In the genomic region with DNA sequence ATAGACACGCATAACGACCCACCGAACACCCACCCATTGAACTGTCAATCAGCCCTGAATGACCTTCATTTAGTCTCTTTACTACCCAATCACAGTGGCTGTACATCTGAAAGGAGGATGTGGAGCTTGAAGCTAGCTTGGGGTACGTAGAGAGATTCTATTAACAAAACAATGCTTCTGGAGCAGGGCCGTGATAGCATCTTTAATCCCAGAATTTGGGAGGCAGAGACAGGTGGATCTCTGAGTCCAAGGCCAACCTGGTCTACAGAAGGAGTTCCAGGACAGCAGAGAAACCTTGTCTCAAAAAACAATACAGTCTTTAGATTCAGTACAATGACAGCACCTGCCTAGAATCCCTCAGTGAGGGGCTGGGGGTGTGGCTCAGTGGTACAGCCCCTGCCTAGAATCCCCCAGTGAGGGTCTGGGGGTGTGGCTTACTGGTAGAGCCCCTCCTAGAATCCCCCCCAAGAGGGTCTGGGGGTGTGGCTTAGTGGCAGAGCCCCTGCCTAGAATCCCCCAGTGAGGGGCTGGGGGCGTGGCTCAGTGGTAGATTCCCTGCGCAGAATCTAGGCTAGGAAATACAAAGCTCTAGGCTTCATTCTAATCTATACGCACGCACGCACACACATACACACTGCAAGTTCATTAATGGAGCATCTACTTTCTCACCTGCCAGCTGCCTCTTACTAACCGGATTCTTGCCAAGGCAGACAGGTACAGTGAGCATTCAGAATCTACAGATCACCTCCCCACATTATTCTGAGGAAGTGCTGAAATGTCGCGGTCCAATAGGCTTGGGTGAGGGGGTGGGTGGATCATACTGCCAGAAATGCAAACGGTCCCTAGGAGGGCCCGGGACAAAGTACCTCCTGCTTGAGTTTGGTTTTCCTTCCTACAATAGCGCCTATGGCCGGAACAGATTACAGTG, we compare ENCODE assay signal across 8 mouse cellular contexts. TPM values are rescaled to one million over a fixed set of nuclear protein-coding genes. Genes with fewer than 3 reads are reported as not detected.
DNase-seq lines count a peak whose midpoint lies in the region; ATAC-seq and TF ChIP-seq lines count a peak whose summit lies in the region.

No protein-coding gene starts in this region.

- WGBS in lung, embryonic 15.5 days = 30% methylated on average over 17 of the region's 17 CpGs
- WGBS in intestine, embryonic 15.5 days = 38% methylated on average over 17 of the region's 17 CpGs
- WGBS in neural tube, embryonic 13.5 days = 27% methylated on average over 17 of the region's 17 CpGs

- peak overlapping the region; percentile 80 for H3K4me2 ChIP-seq in lung, embryonic 15.5 days
- peak overlapping the region; percentile 75 for H3K4me2 ChIP-seq in intestine, embryonic 15.5 days (replicated peaks)
- H3K4me2 ChIP-seq in neural tube, embryonic 13.5 days = peak overlapping the region; percentile 57

- ATAC-seq in lung, embryonic 15.5 days (ENCODE audit: borderline replicate concordance, extremely low read depth, low FRiP score, low TSS enrichment) = no peak
- peak; percentile 19 for ATAC-seq in intestine, embryonic 15.5 days
- ATAC-seq in neural tube, embryonic 13.5 days (ENCODE audit: low read depth) = peak; percentile 38
- no peak for ATAC-seq in monocyte, adult 5-6 weeks (replicated peaks; ENCODE audit: insufficient number of reproducible peaks, low FRiP score, low TSS enrichment, poor library complexity, severe bottlenecking)

- no peaks in the 10 kb centered on the region for H3K9me3 ChIP-seq in lung, embryonic 15.5 days
- H3K9me3 ChIP-seq in intestine, embryonic 15.5 days = no peaks in the 10 kb centered on the region
- H3K9me3 ChIP-seq in neural tube, embryonic 13.5 days = no peaks in the 10 kb centered on the region

- peak overlapping the region; percentile 45 for H3K4me3 ChIP-seq in lung, embryonic 15.5 days
- H3K4me3 ChIP-seq in cortical plate, adult 2 months (ENCODE audit: insufficient read depth, low read length) = 0 out of 2 replicates have a peak overlapping the region, but pooled peaks have one; percentile 13
- H3K4me3 ChIP-seq in intestine, embryonic 15.5 days (replicated peaks) = peak overlapping the region; percentile 38
- H3K4me3 ChIP-seq in neural tube, embryonic 13.5 days = peak overlapping the region; percentile 34

- DNase-seq in lung, postnatal 14 days = no peak
- no peak for DNase-seq in cerebellum, adult 8-10 months
- DNase-seq in spleen, postnatal 10 days (ENCODE audit: low spot score in 2 of 2) = no peak

- H3K27me3 ChIP-seq in lung, embryonic 15.5 days = peaks cover 17% of the 10 kb centered on the region
- H3K27me3 ChIP-seq in intestine, embryonic 15.5 days (replicated peaks) = peaks cover 11% of the 10 kb centered on the region; the same call in 1 of the 2 replicates
- H3K27me3 ChIP-seq in neural tube, embryonic 13.5 days = peaks cover 82% of the 10 kb centered on the region

- no peaks in the 10 kb centered on the region for H3K36me3 ChIP-seq in lung, embryonic 15.5 days
- no peaks in the 10 kb centered on the region; the same call in 1 of the 2 replicates for H3K36me3 ChIP-seq in intestine, embryonic 15.5 days
- H3K36me3 ChIP-seq in neural tube, embryonic 13.5 days = no peaks in the 10 kb centered on the region

- peaks cover 46% of the 10 kb centered on the region for H3K4me1 ChIP-seq in lung, embryonic 15.5 days
- peaks cover 1% of the 10 kb centered on the region; the same call in 1 of the 2 replicates for H3K4me1 ChIP-seq in cortical plate, adult 2 months (ENCODE audit: control insufficient read depth, insufficient read depth, low read length)
- peaks cover 50% of the 10 kb centered on the region for H3K4me1 ChIP-seq in intestine, embryonic 15.5 days (replicated peaks)
- H3K4me1 ChIP-seq in neural tube, embryonic 13.5 days (replicated peaks) = peaks cover 31% of the 10 kb centered on the region

- peak overlapping the region; percentile 92 for H3K27ac ChIP-seq in lung, embryonic 15.5 days
- no peak overlapping the region for H3K27ac ChIP-seq in cortical plate, adult 2 months (ENCODE audit: insufficient read depth, low read length)
- peak overlapping the region; percentile 78 for H3K27ac ChIP-seq in intestine, embryonic 15.5 days
- H3K27ac ChIP-seq in neural tube, embryonic 13.5 days (replicated peaks) = no peak overlapping the region

- no peak for TF ChIP-seq POLR2A in cortical plate, adult 2 months (IDR thresholded peaks at IDR 0.05; ENCODE audit: extremely low read depth, insufficient read depth, low read length)

- peak overlapping the region; percentile 47 for H3K9ac ChIP-seq in lung, embryonic 15.5 days
- peak overlapping the region; percentile 44 for H3K9ac ChIP-seq in intestine, embryonic 15.5 days
- H3K9ac ChIP-seq in neural tube, embryonic 13.5 days = peak overlapping the region; percentile 57

- no peak for TF ChIP-seq CTCF in cortical plate, adult 2 months (IDR thresholded peaks at IDR 0.05; ENCODE audit: extremely low read depth, insufficient read depth, low read length)

RNA-seq across cellular contexts. Expression of gene Bcl3, which starts 7.0 kb away (rescaled TPM):
- 4.3 and 4.7 TPM in 2 replicates for polyA plus RNA-seq in lung, embryonic 15.5 days (2015; fragmentation: Nextera tagmentation; extraction: Ambion mirVana)
- 0.42 and 0.53 TPM in 2 replicates for polyA plus RNA-seq in cortical plate, adult 2 months (2012; rRNA removed)
- polyA plus RNA-seq in intestine, embryonic 15.5 days (2015; fragmentation: Nextera tagmentation; extraction: Ambion mirVana) = 13.3 and 13.9 TPM in 2 replicates
- 0.32 and 1.8 TPM in 2 replicates for polyA plus RNA-seq in neural tube, embryonic 13.5 days (2015; fragmentation: Nextera tagmentation; extraction: Ambion mirVana)
- 13.7 to 16.6 TPM (median 13.9 TPM) in 3 replicates for total RNA-seq in monocyte, adult 5-6 weeks (2017)

RNA-seq across cellular contexts. Expression of gene Cblc, which starts 19.0 kb away (rescaled TPM):
- 15.2 and 16.1 TPM in 2 replicates for polyA plus RNA-seq in lung, embryonic 15.5 days (2015; fragmentation: Nextera tagmentation; extraction: Ambion mirVana)
- polyA plus RNA-seq in cortical plate, adult 2 months (2012; rRNA removed) = not detected in 2 replicates
- 24.5 and 26.4 TPM in 2 replicates for polyA plus RNA-seq in intestine, embryonic 15.5 days (2015; fragmentation: Nextera tagmentation; extraction: Ambion mirVana)
- not detected in 2 replicates for polyA plus RNA-seq in neural tube, embryonic 13.5 days (2015; fragmentation: Nextera tagmentation; extraction: Ambion mirVana)
- not detected in 3 replicates for total RNA-seq in monocyte, adult 5-6 weeks (2017)

RNA-seq across cellular contexts. Expression of gene Gm19345, which starts 36.2 kb away (rescaled TPM):
- polyA plus RNA-seq in lung, embryonic 15.5 days (2015; fragmentation: Nextera tagmentation; extraction: Ambion mirVana) = 0.16 TPM in 1 of 2 replicates, not detected in the other
- 3.0 and 3.9 TPM in 2 replicates for polyA plus RNA-seq in cortical plate, adult 2 months (2012; rRNA removed)
- polyA plus RNA-seq in intestine, embryonic 15.5 days (2015; fragmentation: Nextera tagmentation; extraction: Ambion mirVana) = 0.14 and 0.16 TPM in 2 replicates
- polyA plus RNA-seq in neural tube, embryonic 13.5 days (2015; fragmentation: Nextera tagmentation; extraction: Ambion mirVana) = 5.2 and 6.6 TPM in 2 replicates
- total RNA-seq in monocyte, adult 5-6 weeks (2017) = not detected in 3 replicates

RNA-seq across cellular contexts. Expression of gene Bcam, which starts 44.7 kb away (rescaled TPM):
- polyA plus RNA-seq in lung, embryonic 15.5 days (2015; fragmentation: Nextera tagmentation; extraction: Ambion mirVana) = 313 and 345 TPM in 2 replicates
- 23.0 and 24.4 TPM in 2 replicates for polyA plus RNA-seq in cortical plate, adult 2 months (2012; rRNA removed)
- 76.9 and 79.4 TPM in 2 replicates for polyA plus RNA-seq in intestine, embryonic 15.5 days (2015; fragmentation: Nextera tagmentation; extraction: Ambion mirVana)
- 14.2 and 16.6 TPM in 2 replicates for polyA plus RNA-seq in neural tube, embryonic 13.5 days (2015; fragmentation: Nextera tagmentation; extraction: Ambion mirVana)
- not detected in 3 replicates for total RNA-seq in monocyte, adult 5-6 weeks (2017)

RNA-seq across cellular contexts. Expression of gene Ceacam16, which starts 45.5 kb away (rescaled TPM):
- polyA plus RNA-seq in lung, embryonic 15.5 days (2015; fragmentation: Nextera tagmentation; extraction: Ambion mirVana) = not detected in 2 replicates
- not detected in 2 replicates for polyA plus RNA-seq in cortical plate, adult 2 months (2012; rRNA removed)
- not detected in 2 replicates for polyA plus RNA-seq in intestine, embryonic 15.5 days (2015; fragmentation: Nextera tagmentation; extraction: Ambion mirVana)
- polyA plus RNA-seq in neural tube, embryonic 13.5 days (2015; fragmentation: Nextera tagmentation; extraction: Ambion mirVana) = 0.36 and 0.48 TPM in 2 replicates
- total RNA-seq in monocyte, adult 5-6 weeks (2017) = 0.39 TPM in 1 of 3 replicates, not detected in the others

Comparison
In these comparisons a context has a peak if more than half of its experiments do, and no peak if none do; other contexts are left out.
1. ATAC-seq: peak in intestine, embryonic 15.5 days (single experiment) and neural tube, embryonic 13.5 days (single experiment); none in lung, embryonic 15.5 days (single experiment) and monocyte, adult 5-6 weeks (single experiment).
2. H3K27ac ChIP-seq: peak in lung, embryonic 15.5 days (single experiment) and intestine, embryonic 15.5 days (single experiment); none in cortical plate, adult 2 months (single experiment) and neural tube, embryonic 13.5 days (single experiment).
3. RNA of gene Cblc, which starts 19.0 kb away (polyA plus RNA-seq): 24.5 to 26.4 TPM in intestine, embryonic 15.5 days and 15.2 to 16.1 TPM in lung, embryonic 15.5 days; not detected in neural tube, embryonic 13.5 days and not detected in cortical plate, adult 2 months; every median in the first group is over 10 times any median in the second.
4. Peak in every context shown above with its lines, with median percentiles within 50 percentile points of each other: H3K4me2 ChIP-seq, H3K4me3 ChIP-seq and H3K9ac ChIP-seq.